Mouse (Mus musculus): ENCODE measurements around the gene Ndrg4. TPM values are rescaled to one million over a fixed set of nuclear protein-coding genes. Genes with fewer than 3 reads are reported as not detected.

The Ndrg4 gene
- polyA plus RNA-seq, 1 experiment from 2014 or later, result 276 TPM

DNA sequence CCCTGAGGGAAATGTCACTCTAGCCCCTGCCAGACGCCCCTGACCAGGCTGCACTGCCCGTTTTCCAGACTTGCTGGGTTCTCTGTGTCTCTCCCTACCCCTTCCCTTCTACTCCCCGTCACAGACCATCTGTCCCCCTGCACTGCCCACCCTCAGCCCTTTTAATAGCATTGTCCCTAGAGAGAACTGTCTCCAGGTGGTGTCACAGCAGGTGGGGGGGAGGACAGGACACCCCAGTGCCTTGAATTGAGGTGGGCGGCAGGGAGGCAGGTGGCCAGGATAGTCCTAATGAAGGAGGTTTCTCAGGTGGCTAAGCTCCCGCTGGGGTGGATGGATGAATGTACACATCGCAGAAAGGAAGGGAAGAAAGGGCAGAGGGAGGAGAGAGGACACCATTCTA is 17.9 kb downstream of the Ndrg4 start:
- Histone ChIP-seq H3K9ac (replicated peaks; ENCODE audit: low read length) (peak overlapping the region; percentile 13; the same call in 1 of the 2 replicates), H3K4me2 (ENCODE audit: low read length) (no peak overlapping the region), H3K4me3 (replicated peaks; ENCODE audit: low read depth, low read length) (no peak overlapping the region), H3K9me3 (ENCODE audit: control insufficient read depth, low read length) (no peaks in the 10 kb centered on the region), H3K27me3 (ENCODE audit: control insufficient read depth, insufficient read depth, low read length) (no peaks in the 10 kb centered on the region; the same call in none of the 2 replicates), H3K36me3 (ENCODE audit: control insufficient read depth, insufficient read depth, low read length) (no peaks in the 10 kb centered on the region), H3K4me1 (ENCODE audit: control insufficient read depth, insufficient read depth, low read length) (peaks cover 13% of the 10 kb centered on the region), H3K27ac (replicated peaks; ENCODE audit: low read depth, low read length) (no peak overlapping the region)
- ATAC-seq (ENCODE audit: low FRiP score, low TSS enrichment) (no peak), DNase-seq (no peak)
- 6% methylated on average over 6 of the region's 6 CpGs for WGBS

DNA sequence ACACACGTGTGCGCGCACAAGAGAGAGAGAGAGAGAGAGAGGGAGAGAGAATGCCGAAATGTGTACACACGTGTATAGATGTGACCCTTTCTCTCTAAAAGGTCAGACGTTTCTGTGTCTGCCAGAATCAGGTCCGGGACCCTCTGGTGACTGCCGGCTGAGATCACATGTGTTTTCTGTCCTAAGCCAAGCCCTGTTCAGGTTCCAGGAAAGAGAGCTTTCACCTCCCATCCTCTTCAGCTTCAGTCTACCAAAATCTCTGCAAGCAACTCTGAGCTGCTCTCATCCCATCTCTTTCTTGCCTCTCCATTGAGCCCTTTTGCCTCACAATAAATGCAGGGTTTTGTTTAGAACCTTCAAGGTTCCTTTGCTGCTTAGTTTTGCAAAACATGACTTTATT is 19.9 kb downstream of the Ndrg4 start:
- Histone ChIP-seq H3K27ac (replicated peaks; ENCODE audit: low read depth, low read length) (no peak overlapping the region; the same call in 1 of the 2 replicates), H3K4me2 (ENCODE audit: low read length) (peak overlapping the region; percentile 38; the same call in 1 of the 2 replicates), H3K9me3 (ENCODE audit: control insufficient read depth, low read length) (no peaks in the 10 kb centered on the region), H3K4me1 (ENCODE audit: control insufficient read depth, insufficient read depth, low read length) (peaks cover 28% of the 10 kb centered on the region), H3K9ac (replicated peaks; ENCODE audit: low read length) (no peak overlapping the region), H3K36me3 (ENCODE audit: control insufficient read depth, insufficient read depth, low read length) (no peaks in the 10 kb centered on the region), H3K4me3 (replicated peaks; ENCODE audit: low read depth, low read length) (no peak overlapping the region), H3K27me3 (ENCODE audit: control insufficient read depth, insufficient read depth, low read length) (no peaks in the 10 kb centered on the region; the same call in none of the 2 replicates)
- DNase-seq, result no peak
- no peak for ATAC-seq (ENCODE audit: low FRiP score, low TSS enrichment)
- 60% methylated on average over 7 of the region's 8 CpGs for WGBS

DNA sequence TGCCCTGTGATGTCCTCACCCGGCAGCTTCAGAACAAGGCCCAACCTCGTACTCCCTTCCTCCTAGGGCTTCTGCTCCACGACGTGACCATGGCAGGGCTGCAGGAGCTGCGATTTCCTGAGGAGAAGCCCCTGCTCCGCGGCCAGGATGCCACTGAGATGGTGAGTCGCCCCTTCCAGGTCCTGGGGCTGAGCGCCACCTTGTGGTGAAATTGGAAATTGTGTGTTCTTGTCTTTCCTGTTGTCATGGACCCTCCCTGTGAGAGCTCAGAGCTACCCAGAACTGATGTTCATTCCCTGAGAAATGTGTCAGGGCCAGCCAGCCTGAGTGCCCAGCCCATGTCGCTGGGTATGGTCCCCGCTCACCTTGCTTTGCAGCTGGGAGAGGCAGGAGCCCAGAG is 20.3 kb downstream of the Ndrg4 start:
- Histone ChIP-seq H3K9ac (replicated peaks; ENCODE audit: low read length) (0 out of 2 replicates have a peak overlapping the region, but pooled peaks have one; percentile 23), H3K4me2 (ENCODE audit: low read length) (peak overlapping the region; percentile 38; the same call in 1 of the 2 replicates), H3K27ac (replicated peaks; ENCODE audit: low read depth, low read length) (no peak overlapping the region; the same call in 1 of the 2 replicates), H3K4me1 (ENCODE audit: control insufficient read depth, insufficient read depth, low read length) (peaks cover 28% of the 10 kb centered on the region), H3K36me3 (ENCODE audit: control insufficient read depth, insufficient read depth, low read length) (no peaks in the 10 kb centered on the region), H3K9me3 (ENCODE audit: control insufficient read depth, low read length) (no peaks in the 10 kb centered on the region), H3K4me3 (replicated peaks; ENCODE audit: low read depth, low read length) (no peak overlapping the region), H3K27me3 (ENCODE audit: control insufficient read depth, insufficient read depth, low read length) (no peaks in the 10 kb centered on the region; the same call in none of the 2 replicates)
- DNase-seq (peak; percentile 96), ATAC-seq (ENCODE audit: low FRiP score, low TSS enrichment) (peak; percentile 49; the same call in 1 of the 2 replicates)
- under 1% methylated on average over 11 of the region's 11 CpGs for WGBS

DNA sequence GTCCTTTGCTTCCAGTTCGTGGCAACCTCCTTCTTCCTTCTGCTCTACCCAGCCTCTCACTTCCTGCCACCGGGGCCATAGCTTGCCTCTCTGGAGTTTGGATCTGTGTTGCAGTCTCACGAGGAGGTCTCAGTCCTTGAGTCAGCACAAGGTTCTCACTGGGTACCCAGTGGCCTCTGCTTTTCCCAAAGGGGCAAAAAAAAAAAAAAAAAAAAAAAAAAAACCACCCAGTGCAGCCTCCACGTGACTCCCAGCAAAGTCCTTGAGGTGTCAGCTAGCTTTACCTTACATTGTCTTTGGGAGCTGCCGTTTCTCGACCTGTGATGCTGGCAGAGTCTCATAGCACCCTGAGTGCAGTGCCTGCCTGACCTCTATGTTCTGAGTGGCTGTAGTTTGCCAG is 21.4 kb downstream of the Ndrg4 start:
- Histone ChIP-seq H3K4me1 (ENCODE audit: control insufficient read depth, insufficient read depth, low read length) (peaks cover 33% of the 10 kb centered on the region), H3K9me3 (ENCODE audit: control insufficient read depth, low read length) (no peaks in the 10 kb centered on the region), H3K4me3 (replicated peaks; ENCODE audit: low read depth, low read length) (no peak overlapping the region), H3K27ac (replicated peaks; ENCODE audit: low read depth, low read length) (no peak overlapping the region), H3K4me2 (ENCODE audit: low read length) (no peak overlapping the region), H3K36me3 (ENCODE audit: control insufficient read depth, insufficient read depth, low read length) (no peaks in the 10 kb centered on the region), H3K9ac (replicated peaks; ENCODE audit: low read length) (no peak overlapping the region), H3K27me3 (ENCODE audit: control insufficient read depth, insufficient read depth, low read length) (no peaks in the 10 kb centered on the region; the same call in none of the 2 replicates)
- 47% methylated on average over 6 of the region's 6 CpGs for WGBS
- ATAC-seq (ENCODE audit: low FRiP score, low TSS enrichment) (no peak), DNase-seq (no peak)

DNA sequence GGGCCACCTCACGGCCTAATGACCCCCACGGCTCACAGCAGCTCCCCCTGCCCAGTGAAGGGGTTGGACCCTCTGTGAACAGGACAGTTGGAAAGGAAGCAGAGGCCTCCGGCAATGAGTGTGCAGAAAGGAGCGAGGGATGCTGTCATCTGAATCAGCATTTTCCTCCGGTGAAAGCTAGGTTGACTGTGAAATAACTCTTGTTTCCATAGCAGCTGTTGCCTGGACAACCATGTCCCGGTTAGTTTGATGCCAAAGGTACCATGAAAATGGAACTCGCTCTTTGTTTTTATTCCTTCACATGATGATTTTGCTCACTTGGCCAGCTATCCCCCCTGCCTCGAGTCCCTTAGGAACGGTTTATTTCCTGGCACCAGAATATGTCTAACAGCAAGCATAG is 23.5 kb downstream of the Ndrg4 start:
- Histone ChIP-seq H3K4me1 (ENCODE audit: control insufficient read depth, insufficient read depth, low read length) (peaks cover 34% of the 10 kb centered on the region), H3K27ac (replicated peaks; ENCODE audit: low read depth, low read length) (peak overlapping the region; percentile 71), H3K36me3 (ENCODE audit: control insufficient read depth, insufficient read depth, low read length) (no peaks in the 10 kb centered on the region), H3K9me3 (ENCODE audit: control insufficient read depth, low read length) (no peaks in the 10 kb centered on the region), H3K4me2 (ENCODE audit: low read length) (peak overlapping the region; percentile 29), H3K4me3 (replicated peaks; ENCODE audit: low read depth, low read length) (no peak overlapping the region), H3K9ac (replicated peaks; ENCODE audit: low read length) (no peak overlapping the region; the same call in 1 of the 2 replicates), H3K27me3 (ENCODE audit: control insufficient read depth, insufficient read depth, low read length) (no peaks in the 10 kb centered on the region; the same call in 1 of the 2 replicates)
- no peak for ATAC-seq (ENCODE audit: low FRiP score, low TSS enrichment)
- peak; percentile 90 for DNase-seq
- WGBS, result 33% methylated on average over 9 of the region's 9 CpGs

DNA sequence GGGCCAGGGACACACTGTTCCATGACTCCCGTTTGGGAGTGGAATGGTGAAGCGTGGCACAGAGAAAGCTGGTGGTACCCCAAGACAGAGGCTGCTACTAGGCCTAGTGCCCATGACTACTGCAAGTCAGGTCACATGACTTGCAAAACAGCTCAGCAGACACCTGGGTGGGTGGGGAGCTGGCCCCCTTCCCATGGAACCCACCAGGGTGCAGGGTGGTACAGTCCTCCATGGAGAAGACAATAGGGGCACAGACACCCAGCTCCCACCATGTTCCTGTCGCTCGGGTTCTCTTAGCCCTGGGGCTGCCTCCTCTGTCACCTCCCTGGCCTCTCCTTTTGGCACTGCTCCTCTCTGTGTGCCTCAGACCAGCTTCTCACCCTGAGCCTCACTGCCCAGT is 25.0 kb downstream of the Ndrg4 start:
- peaks cover 13% of the 10 kb centered on the region for H3K36me3 ChIP-seq (ENCODE audit: control insufficient read depth, insufficient read depth, low read length)
- no peak overlapping the region; the same call in 1 of the 2 replicates for H3K4me2 ChIP-seq (ENCODE audit: low read length)
- peaks cover 34% of the 10 kb centered on the region for H3K4me1 ChIP-seq (ENCODE audit: control insufficient read depth, insufficient read depth, low read length)
- H3K9ac ChIP-seq (replicated peaks; ENCODE audit: low read length), result no peak overlapping the region
- no peak overlapping the region for H3K27ac ChIP-seq (replicated peaks; ENCODE audit: low read depth, low read length)
- ATAC-seq (ENCODE audit: low FRiP score, low TSS enrichment) (no peak), DNase-seq (no peak)
- no peaks in the 10 kb centered on the region for H3K9me3 ChIP-seq (ENCODE audit: control insufficient read depth, low read length)
- 89% methylated on average over 4 of the region's 4 CpGs for WGBS
- no peak overlapping the region for H3K4me3 ChIP-seq (replicated peaks; ENCODE audit: low read depth, low read length)
- H3K27me3 ChIP-seq (ENCODE audit: control insufficient read depth, insufficient read depth, low read length), result no peaks in the 10 kb centered on the region; the same call in 1 of the 2 replicates

DNA sequence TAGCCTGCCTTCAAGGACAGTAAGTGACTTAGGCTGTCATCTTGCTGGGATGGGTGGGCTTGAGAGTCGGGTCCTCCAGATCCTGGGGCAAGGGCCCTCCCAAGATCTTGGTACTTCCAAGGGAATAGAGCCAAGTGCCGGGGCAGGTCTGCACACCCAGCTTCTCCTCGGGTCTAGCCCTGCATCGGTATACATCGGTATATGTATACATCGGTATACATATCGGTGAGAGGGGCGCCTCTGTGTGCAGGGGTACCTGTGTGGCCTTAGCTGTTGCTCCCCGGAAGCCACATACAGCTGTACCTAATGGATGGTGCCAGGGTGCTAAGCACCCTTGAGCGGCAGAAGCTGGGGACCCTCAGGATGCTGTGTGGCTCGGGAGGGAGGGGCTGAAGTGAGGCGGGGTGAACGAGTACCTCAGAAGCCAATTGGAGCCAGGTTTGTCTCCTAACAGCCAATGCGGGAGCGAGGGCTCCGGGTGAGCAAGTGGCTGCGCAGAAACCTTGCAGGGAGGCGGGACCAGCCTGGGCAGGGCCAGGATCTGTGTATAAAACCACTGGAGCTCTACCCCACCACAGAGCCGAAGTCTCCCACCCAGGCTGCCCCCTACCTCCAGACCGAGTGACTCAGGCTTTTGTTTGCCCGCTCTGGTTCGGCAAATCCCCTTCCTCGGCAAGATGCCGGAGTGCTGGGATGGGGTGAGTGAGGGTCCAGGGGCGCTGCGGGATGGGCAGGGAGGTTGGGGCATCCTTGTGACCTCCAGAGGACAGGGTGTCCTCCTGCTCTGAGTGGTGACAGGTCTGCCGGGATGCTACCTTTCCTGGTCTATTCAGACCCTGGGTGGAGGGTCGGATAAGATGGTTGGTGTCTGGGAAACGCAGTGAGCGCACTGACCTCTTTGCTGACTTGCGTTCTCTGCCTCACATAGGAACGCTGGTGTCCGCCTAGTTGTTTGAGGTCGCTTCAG is 26.0 kb downstream of the Ndrg4 start:
- Histone ChIP-seq H3K4me3 (replicated peaks; ENCODE audit: low read depth, low read length) (peak overlapping the region; percentile 61), H3K9ac (replicated peaks; ENCODE audit: low read length) (peak overlapping the region; percentile 80), H3K4me2 (ENCODE audit: low read length) (peak overlapping the region; percentile 86), H3K9me3 (ENCODE audit: control insufficient read depth, low read length) (no peaks in the 10 kb centered on the region), H3K27ac (replicated peaks; ENCODE audit: low read depth, low read length) (peak overlapping the region; percentile 80), H3K4me1 (ENCODE audit: control insufficient read depth, insufficient read depth, low read length) (peaks cover 32% of the 10 kb centered on the region), H3K36me3 (ENCODE audit: control insufficient read depth, insufficient read depth, low read length) (peaks cover 22% of the 10 kb centered on the region), H3K27me3 (ENCODE audit: control insufficient read depth, insufficient read depth, low read length) (no peaks in the 10 kb centered on the region; the same call in 1 of the 2 replicates)
- peak; percentile 96 for DNase-seq
- ATAC-seq (ENCODE audit: low FRiP score, low TSS enrichment), result peak; percentile 93
- 3% methylated on average over 34 of the region's 34 CpGs for WGBS

DNA sequence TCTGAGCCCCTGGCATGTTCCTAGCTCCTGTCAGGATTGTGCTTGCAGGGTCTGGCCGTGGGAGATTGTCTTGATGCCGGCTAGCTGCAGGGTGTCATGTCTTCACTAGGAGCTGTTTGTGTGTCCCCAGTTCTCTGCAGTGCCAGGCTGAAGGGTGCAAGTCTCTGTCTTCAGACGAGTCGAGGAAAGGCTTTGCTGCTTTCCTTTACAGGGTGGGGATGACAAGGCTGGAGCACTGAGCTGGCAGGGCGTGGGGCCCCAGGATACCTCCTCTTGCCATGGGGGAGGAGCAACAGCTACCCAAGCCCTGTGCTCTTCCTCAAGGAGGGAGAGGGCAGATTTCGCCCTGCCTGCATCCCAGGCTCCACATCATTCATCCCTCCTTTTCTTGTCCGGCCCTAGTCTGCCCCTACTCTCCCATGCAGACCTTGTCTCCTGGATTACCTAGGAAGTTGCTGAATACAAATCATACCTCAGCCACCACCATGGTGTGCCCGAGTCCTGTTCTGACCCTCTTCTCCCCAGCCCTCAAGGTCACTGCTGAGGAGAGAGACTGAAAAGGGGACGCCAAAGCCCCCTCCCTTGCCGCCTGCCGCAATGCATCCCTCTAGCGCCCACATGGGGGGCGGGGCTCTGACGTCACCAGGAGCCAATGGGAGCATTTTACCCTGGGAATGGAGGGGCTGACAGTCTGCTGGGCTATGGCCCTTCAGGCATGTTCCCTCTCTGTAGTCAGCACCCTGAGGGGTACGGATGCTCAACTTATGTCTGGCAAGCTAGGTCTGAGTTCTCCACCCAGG is 26.9 kb downstream of the Ndrg4 start:
- 1% methylated on average over 15 of the region's 15 CpGs for WGBS
- H3K9me3 ChIP-seq (ENCODE audit: control insufficient read depth, low read length), result no peaks in the 10 kb centered on the region
- peak; percentile 47 for ATAC-seq (ENCODE audit: low FRiP score, low TSS enrichment)
- peak overlapping the region; percentile 61 for H3K4me3 ChIP-seq (replicated peaks; ENCODE audit: low read depth, low read length)
- peak overlapping the region; percentile 80 for H3K9ac ChIP-seq (replicated peaks; ENCODE audit: low read length)
- peak overlapping the region; percentile 80 for H3K27ac ChIP-seq (replicated peaks; ENCODE audit: low read depth, low read length)
- peaks cover 27% of the 10 kb centered on the region for H3K36me3 ChIP-seq (ENCODE audit: control insufficient read depth, insufficient read depth, low read length)
- H3K4me1 ChIP-seq (ENCODE audit: control insufficient read depth, insufficient read depth, low read length), result peaks cover 32% of the 10 kb centered on the region
- H3K27me3 ChIP-seq (ENCODE audit: control insufficient read depth, insufficient read depth, low read length), result no peaks in the 10 kb centered on the region
- peak overlapping the region; percentile 86 for H3K4me2 ChIP-seq (ENCODE audit: low read length)
- peak; percentile 92 for DNase-seq
